Mouse (Mus musculus): Measurements from ENCODE around the gene Adh6b.

- TF ChIP-seq CTCF (IDR thresholded peaks at IDR 0.05; ENCODE audit: borderline replicate concordance, control insufficient read depth, extremely low read depth, insufficient read depth, low read length, poor library complexity) (no peak), POLR2A (IDR thresholded peaks at IDR 0.05; ENCODE audit: control insufficient read depth, extremely low read depth, insufficient read depth, low read length, poor library complexity) (no peak)
These were observed 17.3 kb downstream of the Adh6b start for GRCm38 (mm10) chr3:138358856-138359255.

Measured in thymus, adult 2 months (tissue).